Mouse (Mus musculus) cerebellum, adult 2 months (tissue): Measurements from ENCODE around the gene Tmem120b. TPM values are rescaled to one million over a fixed set of nuclear protein-coding genes. Genes with fewer than 3 reads are reported as not detected.
A peak's percentile ranks its signal among the peaks of the same experiment; 100 is the strongest.

ENCODE experiments used
- DNase-seq, 2 experiments: peaks; one replicate each; pipeline ENCODE4 v3.0.0; 2021
- H3K27ac ChIP-seq: fragments of 200-500 bp; 2 replicates; pipeline ENCODE4 v1.5.1; 2012; ENCODE audit warnings: low read length, control low read depth, inconsistent platforms; ENCODE audit not compliant: insufficient read depth
- H3K27me3 ChIP-seq: fragments of 200-500 bp; 2 replicates; pipeline ENCODE4 v1.6.1; 2012; ENCODE audit warnings: inconsistent platforms, mild to moderate bottlenecking, low read length, moderate library complexity; ENCODE audit not compliant: control insufficient read depth, insufficient read depth
- H3K4me1 ChIP-seq: fragments of 200-500 bp; 2 replicates; pipeline ENCODE4 v1.6.1; 2011; ENCODE audit warnings: low read length; ENCODE audit not compliant: control insufficient read depth, insufficient read depth
- H3K4me3 ChIP-seq: fragments of 200-500 bp; replicated peaks from 2 replicates; pipeline ENCODE3; 2011; ENCODE audit warnings: mild to moderate bottlenecking, low read depth, low read length, control low read depth; ENCODE audit not compliant: insufficient read depth
- CTCF ChIP-seq: fragments of 200-500 bp; IDR thresholded peaks from 2 replicates; pipeline ENCODE4 v1.5.1; 2011; ENCODE audit warnings: low read depth, mild to moderate bottlenecking, control low read depth, low read length, moderate library complexity, borderline replicate concordance; ENCODE audit not compliant: insufficient read depth
- POLR2A ChIP-seq: fragments of 200-500 bp; IDR thresholded peaks from 2 replicates; pipeline ENCODE4 v1.6.1; 2011; ENCODE audit warnings: low read length, control low read depth, borderline replicate concordance; ENCODE audit not compliant: insufficient read depth
- WGBS: fragments of 180-500 bp; shearing (Covaris S2); methylation state at CpG from one replicate; pipeline ENCODE4 v1.1.7; 2018; 5-methylcytosine and 5-hydroxymethylcytosine counted together
- polyA plus RNA-seq: library from polyadenylated mRNA; depleted of rRNA; stranded (reverse); fragments of >200 nt; gene quantifications from 2 replicates; pipeline ENCODE4 v1.2.3, GENCODE M21; 2012

The Tmem120b gene
- polyA plus RNA-seq, 1 experiment = 21.8 TPM

DNA sequence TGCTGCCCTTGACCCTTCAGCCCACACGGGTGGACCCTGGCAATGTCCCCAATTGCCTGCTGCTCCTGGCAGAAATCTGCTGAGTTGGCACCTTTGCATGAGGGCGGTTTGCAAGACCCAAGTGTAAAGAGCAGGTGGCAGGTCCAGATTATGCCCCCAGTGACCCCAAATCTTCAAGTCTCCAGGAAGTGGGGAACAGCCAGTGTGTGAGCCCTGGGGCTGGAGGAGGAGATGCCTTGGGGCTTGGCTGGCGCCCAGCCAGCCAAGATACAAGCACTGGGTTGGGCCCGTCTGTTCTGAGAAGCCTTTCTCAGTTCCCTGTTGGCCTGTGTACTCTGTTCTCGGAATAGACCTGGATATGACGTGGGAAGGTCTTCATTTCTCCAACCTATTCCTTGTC, 40.8 kb upstream of the Tmem120b start:
- Histone ChIP-seq H3K27ac (no peak overlapping the region), H3K4me3 (no peak overlapping the region), H3K27me3 (no peaks in the 10 kb centered on the region), H3K4me1 (peaks cover 4% of the 10 kb centered on the region)
- DNase-seq = no peak
- WGBS = 35% methylated on average over 6 of the region's 6 CpGs
- TF ChIP-seq CTCF (no peak), POLR2A (no peak)

DNA sequence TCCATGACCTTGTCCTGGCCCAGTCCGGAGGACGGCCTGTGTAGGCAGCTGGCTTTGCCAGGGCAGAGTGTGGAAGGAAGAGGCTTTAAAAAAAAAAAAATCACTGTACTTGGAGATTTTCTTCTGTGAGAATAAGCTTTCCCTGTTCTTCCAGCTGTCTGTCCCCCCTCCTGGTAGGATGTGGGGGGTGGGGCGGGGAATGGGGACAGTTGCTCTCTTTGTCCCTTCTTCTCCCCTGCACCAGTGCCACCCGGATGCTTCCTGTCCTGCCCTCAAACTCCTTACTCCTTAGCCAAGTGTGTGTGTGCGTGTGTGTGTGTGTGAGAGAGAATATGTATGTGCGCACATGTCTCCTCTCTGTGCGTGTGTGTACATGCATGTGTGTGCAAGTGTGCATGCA, 38.5 kb upstream of the Tmem120b start:
- no peak for DNase-seq
- TF ChIP-seq POLR2A (no peak), CTCF (no peak)
- 76% methylated on average over 7 of the region's 7 CpGs for WGBS
- H3K4me3 ChIP-seq = no peak overlapping the region
- H3K27me3 ChIP-seq = no peaks in the 10 kb centered on the region
- H3K27ac ChIP-seq = no peak overlapping the region
- H3K4me1 ChIP-seq = peaks cover 4% of the 10 kb centered on the region

DNA sequence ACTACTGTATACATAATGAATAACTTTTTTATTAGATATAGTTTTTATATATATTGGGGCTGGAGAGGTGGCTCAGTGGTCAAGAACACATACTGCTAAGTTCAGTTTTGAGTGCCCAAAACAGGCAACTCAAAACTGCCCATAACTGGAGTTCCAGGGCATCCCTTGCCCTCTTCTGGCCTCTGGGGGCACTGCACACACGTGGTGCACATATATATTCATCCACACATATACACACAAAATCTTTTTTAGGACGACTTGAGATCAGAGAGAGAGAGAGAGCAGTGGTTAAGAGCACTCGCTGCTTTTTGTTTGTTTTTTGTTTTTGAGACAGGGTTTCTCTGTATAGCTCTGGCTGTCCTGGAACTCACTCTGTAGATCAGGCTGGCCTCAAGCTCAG, 36.9 kb upstream of the Tmem120b start:
- peaks cover 6% of the 10 kb centered on the region for H3K4me1 ChIP-seq
- 90% methylated on average over 3 of the region's 3 CpGs for WGBS
- no peaks in the 10 kb centered on the region for H3K27me3 ChIP-seq
- H3K27ac ChIP-seq = no peak overlapping the region
- DNase-seq = no peak
- no peak overlapping the region for H3K4me3 ChIP-seq
- TF ChIP-seq CTCF = no peak
- no peak for TF ChIP-seq POLR2A

DNA sequence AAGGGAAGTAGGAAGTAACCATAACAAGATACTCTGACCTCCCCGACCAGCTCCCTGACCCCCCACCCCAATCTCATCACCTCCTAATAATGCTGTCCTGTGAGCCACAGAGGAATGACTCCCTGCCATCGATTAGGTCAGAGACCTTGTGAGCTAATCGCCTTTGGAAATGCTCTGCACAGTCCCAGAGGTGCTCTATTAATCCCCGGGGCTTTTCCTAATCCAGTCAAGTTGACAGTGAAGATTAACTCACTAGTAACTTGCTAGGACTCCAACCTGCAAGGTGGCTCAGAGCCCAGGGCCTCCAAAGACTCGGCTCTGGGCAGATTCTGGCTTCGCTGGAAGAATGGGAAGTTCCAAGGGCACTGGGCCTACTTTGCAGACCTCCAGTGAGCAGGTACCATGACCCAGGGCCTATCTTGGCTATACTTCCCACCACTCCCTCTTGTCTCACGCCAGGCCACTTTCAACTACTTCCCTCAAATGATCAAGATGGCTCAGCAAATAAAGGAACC, 34.5 kb upstream of the Tmem120b start:
- WGBS = 80% methylated on average over 7 of the region's 7 CpGs
- no peak for DNase-seq
- TF ChIP-seq POLR2A (no peak), CTCF (no peak)
- H3K4me1 ChIP-seq = peaks cover 4% of the 10 kb centered on the region
- no peak overlapping the region for H3K27ac ChIP-seq
- H3K27me3 ChIP-seq = no peaks in the 10 kb centered on the region
- no peak overlapping the region for H3K4me3 ChIP-seq

GRCm38 (mm10) chr5:123035089-123035488, 33.1 kb upstream of the Tmem120b start:
- 89% methylated on average over 4 of the region's 4 CpGs for WGBS
- H3K4me3 ChIP-seq = no peak overlapping the region
- H3K27ac ChIP-seq = no peak overlapping the region
- no peak for DNase-seq
- TF ChIP-seq POLR2A = no peak
- no peak for TF ChIP-seq CTCF
- peaks cover 4% of the 10 kb centered on the region for H3K4me1 ChIP-seq
- no peaks in the 10 kb centered on the region for H3K27me3 ChIP-seq

DNA sequence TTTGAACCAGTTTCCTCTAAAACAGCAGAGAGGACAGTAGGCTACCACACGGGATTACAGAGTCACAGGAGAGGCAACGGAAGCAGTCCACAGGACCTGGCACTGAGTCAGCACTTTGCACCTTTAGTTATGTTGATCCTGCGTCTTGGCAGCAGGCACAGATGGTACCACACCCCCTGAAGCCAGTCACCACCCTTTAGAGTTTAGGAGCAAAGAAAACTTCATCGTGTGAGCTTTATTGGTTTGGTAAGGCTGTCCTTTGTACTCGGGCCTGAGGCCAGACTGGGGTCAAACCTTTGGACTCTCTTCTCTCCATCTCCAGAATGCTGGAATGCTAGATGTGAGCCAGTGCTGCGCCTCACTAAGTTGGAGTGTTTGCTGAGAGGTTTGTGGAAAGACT, 32.7 kb upstream of the Tmem120b start:
- no peaks in the 10 kb centered on the region for H3K27me3 ChIP-seq
- no peak for TF ChIP-seq POLR2A
- TF ChIP-seq CTCF = no peak
- no peak overlapping the region for H3K27ac ChIP-seq
- 15% methylated on average over 6 of the region's 6 CpGs for WGBS
- H3K4me3 ChIP-seq = no peak overlapping the region
- peaks cover 4% of the 10 kb centered on the region for H3K4me1 ChIP-seq
- peak; percentile 33 to 35 for DNase-seq

DNA sequence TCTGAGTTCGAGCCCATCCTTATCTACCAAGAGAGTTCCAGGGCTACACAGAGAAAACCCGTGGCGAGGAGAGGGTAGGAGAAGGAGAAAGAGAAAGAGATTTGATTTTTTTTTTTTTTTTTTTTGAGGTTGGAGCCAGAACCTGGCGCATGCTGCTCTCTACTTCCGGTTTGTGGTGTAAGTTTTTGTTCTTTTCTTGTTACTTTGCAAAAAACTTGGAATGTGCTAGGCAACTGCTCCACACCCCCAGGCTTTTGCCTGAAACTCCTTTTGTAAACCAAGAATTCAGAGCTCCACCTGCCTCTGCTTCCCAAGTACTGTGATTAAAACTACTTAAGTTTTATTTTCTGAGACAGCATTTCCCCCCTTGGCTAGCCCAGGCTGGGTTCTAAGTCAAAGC, 30.1 kb upstream of the Tmem120b start:
- TF ChIP-seq CTCF (no peak), POLR2A (no peak)
- 79% methylated on average over 5 of the region's 5 CpGs for WGBS
- Histone ChIP-seq H3K27ac (no peak overlapping the region), H3K4me1 (peaks cover 4% of the 10 kb centered on the region), H3K4me3 (no peak overlapping the region), H3K27me3 (no peaks in the 10 kb centered on the region)
- DNase-seq = no peak

- no peak for TF ChIP-seq CTCF
- TF ChIP-seq POLR2A = no peak
- Histone ChIP-seq H3K4me3 (peak overlapping the region; percentile 13), H3K27me3 (no peaks in the 10 kb centered on the region), H3K27ac (no peak overlapping the region), H3K4me1 (peaks cover 4% of the 10 kb centered on the region)
- DNase-seq = peak in 1 of 2 experiments; percentile 25
- WGBS = 13% methylated on average over 25 of the region's 25 CpGs
These were observed 29.0 kb upstream of the Tmem120b start for GRCm38 (mm10) chr5:123039120-123039752.
